Mouse (Mus musculus) NIH3T3 (cell line): ENCODE results near the gene Gsdma2.
A peak's percentile ranks its signal among the peaks of the same experiment; 100 is the strongest.
"Not testable (repeated sequence)": the region's sequence is repeated elsewhere in the genome, so short reads cannot be mapped to it uniquely, and the experiment has no call there.

ENCODE experiments used
- DNase-seq: peaks from one replicate; pipeline ENCODE4 v3.0.0-alpha.2; 2012; ENCODE audit warnings: low read depth

The Gsdma2 gene

DNA sequence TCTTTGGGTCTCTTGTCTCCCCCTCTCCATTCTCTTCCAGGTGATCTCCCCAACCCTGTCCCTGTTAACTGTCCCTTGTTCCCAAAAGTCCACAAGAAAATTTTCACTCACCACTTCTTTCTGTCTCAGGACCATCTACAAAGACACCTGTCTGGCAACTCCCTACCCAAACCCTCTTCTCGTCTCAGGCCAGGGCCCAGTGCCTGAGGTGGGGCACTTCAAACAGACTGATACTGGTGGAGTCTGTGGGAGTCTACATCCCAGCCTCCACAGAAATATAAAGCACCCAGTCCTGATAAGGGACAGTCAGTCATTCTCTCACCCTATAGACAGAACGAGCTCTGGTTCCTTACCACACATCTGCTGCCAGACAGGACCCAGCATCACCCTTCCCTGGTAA lies at the start of gene Gsdma2:
Gene Gsdma2 (plus strand): TSS at position 301 of the 400 bp plus-strand sequence.
- DNase-seq = no peak

DNA sequence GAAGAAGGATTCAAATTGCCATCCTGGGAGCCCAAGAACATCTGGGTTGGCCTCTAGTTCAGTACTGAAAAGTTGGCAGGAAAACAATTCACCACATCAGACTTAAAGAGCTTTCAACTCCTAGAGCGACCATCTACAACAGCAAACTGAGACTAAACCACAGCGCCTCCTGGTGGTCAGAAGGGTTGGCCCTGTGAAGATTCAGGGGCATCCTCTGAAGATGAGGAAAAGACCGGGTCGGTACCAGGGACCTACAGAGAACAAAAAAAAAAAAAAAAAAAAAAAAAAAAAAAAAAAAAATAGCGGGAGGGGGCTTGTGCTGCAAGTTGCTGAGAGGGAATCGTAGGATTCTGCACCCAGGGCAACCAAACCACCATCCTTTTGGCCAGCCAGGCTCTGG lies 49.2 kb upstream of the Gsdma2 start:
- DNase-seq = peak; percentile 87

DNA sequence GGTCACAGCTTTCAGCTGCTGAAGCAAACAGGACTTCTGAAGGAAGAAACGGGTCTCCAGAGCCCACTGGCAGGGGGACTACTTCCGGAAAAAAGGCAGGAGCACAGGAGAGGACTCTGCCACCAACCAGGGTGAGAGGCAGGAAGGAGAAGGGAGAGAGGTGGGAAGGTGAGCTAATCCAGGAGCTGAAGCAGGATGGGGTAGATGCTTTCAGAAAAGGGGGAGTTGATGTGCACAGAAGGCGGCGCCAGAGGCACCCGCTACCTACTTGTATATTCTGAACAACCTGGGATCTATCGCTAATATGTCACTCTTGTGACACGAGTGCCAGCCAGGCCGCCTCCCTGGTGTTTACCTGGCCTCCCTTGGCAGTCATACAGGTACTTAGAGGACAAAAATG lies 48.6 kb upstream of the Gsdma2 start, which contains the start of gene Lrrc3c:
Gene Lrrc3c (plus strand): TSS at position 301 of the 400 bp plus-strand sequence.
- DNase-seq = no peak

DNA sequence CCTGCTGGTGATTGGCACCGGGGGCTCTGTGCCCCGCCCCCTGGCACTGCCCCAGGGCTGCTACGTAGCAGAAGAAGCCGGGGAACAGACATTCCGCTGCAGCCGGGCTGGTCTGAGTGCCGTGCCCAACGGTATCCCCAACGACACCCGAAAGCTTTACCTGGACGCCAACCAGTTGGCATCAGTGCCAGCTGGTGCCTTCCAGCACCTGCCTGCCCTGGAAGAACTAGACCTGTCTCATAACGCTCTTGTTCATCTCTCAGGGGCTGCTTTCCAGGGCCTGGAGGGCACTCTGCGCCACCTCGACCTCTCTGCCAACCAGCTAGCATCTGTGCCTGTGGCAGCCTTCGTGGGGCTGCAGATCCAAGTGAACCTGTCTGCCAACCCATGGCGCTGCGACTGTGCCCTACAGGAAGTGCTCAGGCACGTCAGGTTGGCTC lies 47.7 kb upstream of the Gsdma2 start:
- DNase-seq = no peak

DNA sequence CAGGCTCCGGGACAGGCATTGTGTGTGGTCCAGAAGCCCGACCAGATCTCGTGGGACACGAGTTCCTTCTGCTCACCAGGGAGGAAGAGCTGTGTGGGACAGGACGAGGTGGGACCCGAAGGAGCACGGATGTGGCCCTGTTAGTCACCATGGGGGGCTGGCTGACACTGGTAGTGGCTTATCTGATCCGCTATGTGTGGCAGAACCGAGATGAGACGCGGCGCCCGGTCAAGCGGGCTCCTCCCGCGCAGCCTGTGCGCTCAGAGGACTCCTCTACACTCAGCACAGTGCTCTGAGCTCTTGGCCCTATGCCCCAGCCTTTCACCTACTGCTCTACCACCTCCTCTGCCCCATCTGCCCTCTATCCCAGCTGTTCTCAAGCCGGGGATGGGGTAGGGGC lies 47.3 kb upstream of the Gsdma2 start:
- DNase-seq = no peak

DNA sequence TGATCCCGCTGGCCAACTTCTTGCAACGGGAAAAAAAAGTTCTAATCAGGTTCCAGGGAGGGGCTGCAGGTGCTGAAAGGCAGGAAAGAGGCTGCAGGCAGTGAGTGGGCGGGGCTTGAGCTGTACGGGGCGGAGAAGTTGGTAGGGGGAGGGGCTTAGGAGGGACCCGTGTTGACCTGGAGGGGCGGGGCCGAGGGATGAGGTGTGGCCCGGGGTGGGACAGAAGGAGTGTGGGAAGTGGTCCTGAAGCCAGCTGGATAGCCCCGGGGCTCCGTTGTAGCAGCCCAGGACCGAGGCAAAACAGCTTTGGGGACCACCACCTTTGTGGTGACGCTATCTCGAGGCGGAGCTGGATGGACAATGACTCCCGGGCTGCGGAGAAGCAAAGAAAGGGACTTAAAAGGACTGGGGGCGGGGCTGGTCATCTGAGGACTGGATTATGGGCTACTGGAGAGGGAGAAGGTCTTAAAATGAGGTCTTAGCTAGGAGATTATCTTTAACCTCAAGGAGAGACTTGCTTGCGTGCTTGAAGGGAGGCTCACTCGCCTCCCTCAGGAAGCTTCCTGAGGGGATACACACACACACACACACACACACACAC lies 44.4 kb upstream of the Gsdma2 start:
- no peak for DNase-seq

DNA sequence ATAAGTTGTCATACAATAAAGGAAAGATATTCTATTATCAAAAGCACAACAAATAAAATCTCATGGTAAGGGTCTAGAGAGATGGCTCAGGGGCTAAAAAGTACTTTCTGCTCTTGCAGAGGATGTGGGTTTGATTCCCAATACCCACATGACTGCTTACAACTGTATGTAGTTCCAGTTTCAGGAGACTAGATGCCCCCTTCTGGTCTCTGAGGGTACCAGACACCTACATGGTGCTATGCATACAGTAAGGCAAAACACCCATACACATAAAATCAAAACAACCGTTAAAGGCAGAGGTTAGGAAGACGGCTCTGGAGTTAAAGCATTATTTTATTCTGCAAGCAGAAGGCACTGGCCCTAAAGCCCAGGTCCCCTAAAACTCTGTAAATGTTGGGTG lies 42.6 kb upstream of the Gsdma2 start:
- no peak for DNase-seq

DNA sequence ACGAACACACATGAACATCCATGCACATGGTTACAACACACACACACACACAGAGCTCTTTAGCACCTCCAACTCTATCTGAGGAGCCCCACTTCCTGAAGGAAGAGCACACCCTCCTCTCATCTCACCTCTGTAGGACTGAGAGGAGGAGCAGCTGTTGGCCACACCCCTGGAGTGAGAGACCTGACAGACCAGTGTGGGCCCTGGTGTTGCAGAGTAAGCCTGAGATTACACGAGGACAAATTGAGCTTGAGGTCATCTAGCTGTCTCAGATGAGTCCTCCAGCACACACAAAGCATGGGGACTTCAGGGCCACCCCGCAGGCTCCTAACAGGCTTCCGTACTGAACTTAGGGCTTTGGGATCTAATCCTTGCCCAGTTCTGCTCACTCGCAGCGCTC lies 41.6 kb upstream of the Gsdma2 start:
- not testable (repeated sequence) for DNase-seq

DNA sequence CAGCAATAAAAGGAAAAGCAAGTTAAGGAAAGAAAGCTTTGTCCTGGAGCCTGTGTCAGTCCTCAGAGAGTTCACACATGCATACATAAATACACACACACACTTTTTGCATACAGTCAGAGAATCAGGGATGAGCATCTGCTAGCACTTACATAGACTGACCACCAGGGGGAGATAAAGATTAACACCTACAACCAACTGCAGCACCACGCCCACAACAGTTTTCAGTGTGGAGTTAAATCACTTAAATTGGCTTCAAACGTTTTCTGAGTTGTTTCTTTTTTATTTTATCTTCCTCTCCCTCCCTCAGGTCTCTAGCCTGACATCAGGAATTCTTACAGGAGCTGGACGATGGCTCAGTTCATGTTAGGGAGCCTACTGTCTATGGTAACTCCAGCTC lies 39.8 kb upstream of the Gsdma2 start:
- peak; percentile 78 for DNase-seq

DNA sequence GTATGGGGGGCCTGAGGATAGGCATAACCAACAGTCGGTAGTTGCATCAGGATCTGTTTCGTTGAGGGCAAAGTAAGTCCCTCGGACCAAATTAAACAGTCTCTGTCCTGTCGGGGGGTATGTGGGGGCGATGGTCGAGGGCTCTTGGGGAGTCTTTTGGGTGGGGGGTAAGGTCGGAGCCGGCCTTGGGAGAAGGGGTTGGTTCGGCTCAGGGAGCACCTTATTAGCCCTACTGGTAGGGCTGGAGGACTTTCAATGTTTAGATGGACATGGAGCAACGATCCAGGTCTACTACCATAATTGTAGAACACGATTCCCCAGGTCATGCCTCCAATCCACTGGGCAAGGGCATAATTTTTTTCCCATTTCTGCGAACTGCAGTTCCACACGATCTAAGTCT lies 25.8 kb upstream of the Gsdma2 start:
- no peak for DNase-seq

DNA sequence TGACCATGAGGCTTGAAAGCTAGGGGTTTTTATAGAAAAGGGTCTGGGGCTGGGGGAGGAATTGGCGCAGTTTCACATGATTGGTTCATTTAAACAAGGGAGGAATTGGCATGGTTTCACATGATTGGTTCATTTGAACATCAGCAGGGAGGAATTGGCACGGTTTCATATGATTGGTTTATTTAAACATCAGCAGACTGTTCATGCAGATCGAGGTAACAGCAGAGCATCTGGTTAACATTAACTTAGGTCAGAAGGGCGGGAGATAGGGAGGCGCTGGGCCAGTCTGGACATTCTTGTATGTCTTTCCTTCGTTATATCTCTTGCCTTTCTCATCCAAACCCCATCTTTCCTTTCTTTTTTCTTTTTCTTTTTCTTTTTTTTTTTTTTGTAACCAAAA lies 22.6 kb upstream of the Gsdma2 start:
- peak; percentile 15 for DNase-seq

DNA sequence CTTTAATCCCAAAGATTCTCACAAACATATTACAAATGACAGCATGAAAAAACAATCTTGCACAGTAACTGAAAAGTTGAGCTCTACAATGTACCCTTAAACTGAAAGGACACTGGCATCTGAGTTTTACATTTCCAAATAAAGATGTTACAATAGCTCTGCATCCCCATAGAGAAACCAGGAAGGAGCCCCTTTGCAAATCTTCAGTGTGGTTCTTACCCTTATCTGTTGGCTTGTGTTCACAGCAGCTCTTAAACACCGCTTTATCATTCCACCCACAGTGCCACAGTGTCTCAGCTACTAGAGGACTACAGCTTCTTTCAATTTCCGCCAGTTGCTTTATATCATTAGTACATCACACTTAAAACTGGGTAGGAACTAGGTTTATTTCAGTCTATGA lies 22.2 kb upstream of the Gsdma2 start:
- DNase-seq = not testable (repeated sequence)

DNA sequence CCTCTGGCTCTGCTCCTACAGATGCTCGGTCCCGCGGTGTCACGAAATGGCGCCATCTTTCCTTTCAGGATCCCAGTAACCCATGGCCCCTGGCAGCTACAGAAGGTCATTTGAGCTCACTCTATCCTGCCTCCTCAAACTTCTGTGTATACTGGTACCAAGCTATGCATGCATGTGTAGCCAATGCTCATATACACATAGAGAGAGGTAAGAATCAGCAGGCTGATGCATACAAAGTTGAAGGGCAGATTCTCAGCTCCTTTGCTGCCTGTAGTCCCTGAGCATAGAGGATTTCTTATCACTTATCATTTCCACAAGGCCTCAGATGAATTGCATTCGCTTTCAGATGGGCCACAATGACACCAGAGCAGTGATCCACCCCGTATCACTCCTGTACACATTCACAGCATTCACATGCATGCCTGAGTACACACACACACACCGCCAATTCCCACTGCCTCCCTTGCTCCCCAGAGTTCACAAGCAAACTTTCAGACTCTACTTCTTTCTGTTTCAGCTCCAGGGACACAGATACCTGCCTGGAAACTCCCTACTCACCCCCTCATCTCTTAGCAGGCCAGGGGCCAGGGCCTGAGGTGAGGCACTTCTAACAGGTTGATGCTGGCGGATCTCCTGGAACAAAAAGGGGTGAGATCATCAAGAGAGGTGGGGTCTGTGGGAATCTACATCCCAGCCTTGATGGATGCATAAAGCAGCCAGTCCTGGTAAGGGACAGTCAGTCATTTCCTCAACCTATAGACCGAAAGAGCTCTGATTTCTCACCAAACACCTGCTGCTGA lies 20.7 kb upstream of the Gsdma2 start, which contains the start of the genes Gm12355 and Gsdma3:
Gene Gm12355 (minus strand): TSS at position 51 of the 800 bp plus-strand sequence.
Gene Gsdma3 (plus strand): TSS at position 750 of the 800 bp plus-strand sequence.
- no peak for DNase-seq

DNA sequence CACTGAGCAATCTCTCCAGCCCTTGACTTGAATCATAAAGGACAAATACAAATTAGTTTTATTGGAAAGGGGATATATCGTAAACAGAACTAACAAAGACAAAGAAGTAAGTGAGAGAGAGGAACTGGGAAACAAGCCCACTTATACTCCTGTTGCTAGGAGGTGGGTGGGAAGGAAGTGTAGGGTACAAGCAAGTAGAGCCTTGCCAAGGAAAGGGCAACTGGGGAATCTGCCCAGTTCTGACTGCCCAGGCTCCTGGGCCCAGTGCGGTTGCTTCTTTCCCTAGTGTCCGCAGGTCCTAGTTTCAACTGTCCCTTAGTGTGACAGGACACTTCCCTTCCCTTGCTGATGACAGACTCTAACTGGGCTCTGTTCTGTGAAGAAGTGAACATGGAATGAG lies 17.9 kb upstream of the Gsdma2 start:
- no peak for DNase-seq

DNA sequence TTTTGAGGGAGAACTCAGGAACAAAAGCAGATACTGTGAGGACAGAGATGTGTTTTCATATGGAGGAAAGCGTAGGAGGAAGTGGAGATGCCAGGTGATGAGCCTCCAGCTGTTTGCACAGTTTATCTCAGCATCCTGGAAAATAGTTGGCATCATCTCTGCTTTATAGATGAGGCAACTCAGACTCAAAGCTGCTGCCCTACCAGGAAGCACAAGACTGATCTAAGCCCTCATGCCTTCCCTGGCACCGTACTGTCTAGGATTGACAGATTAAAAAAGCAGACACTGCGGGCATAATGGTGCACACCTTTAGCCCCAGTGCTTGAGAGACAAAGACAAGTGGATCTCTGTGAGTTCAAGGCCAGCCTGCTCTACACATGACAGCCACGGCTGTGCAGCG lies 15.9 kb upstream of the Gsdma2 start:
- no peak for DNase-seq

DNA sequence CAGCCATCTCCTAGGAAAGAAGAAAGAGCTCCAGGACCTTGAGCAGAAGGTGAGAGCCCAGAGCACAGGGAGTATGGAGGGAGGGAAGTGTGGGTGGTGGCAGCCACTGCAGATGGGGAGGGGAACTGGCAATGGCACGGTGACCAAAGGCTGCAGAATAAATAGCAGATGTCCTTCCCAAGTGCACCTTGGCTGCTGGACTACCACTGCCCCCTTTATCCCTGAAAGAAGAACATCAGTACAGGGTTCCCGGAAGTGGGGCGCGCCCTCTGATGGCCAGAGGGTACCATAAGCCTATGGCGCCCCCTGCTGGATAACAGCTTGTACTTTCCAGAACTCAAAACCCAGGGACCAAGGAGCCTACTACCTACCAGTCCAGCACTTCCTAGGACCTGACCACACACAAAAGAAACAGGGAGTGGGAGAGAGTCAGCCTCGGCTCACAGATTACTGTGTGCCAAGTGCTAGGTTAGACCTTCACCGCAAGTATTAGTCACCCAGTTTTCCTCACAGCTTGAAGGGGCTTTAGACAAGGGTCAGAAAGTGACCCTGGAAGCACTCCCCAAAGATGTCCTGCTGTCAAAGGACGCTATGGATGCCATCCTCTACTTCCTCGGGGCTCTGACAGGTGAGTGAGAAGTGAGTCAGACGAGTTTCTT lies 11.1 kb upstream of the Gsdma2 start:
- peak; percentile 44 for DNase-seq

DNA sequence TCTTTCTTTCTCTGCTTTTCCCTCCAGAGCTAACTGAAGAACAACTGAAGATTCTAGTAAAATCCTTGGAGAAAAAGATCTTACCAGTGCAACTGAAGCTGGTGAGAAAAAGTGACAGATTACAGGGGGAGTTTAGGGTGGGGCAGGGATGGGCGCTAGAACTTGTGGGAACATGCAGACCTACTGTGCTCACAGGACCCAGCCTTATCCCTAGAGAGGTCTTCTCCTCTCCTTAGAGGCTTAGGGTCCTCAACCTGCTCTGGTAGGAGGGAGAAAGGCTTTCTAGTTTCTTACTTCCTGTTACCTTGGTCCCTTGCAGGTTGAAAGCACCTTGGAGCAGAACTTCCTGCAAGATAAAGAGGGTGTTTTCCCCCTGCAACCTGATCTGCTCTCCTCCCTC lies 9.1 kb upstream of the Gsdma2 start:
- no peak for DNase-seq

DNA sequence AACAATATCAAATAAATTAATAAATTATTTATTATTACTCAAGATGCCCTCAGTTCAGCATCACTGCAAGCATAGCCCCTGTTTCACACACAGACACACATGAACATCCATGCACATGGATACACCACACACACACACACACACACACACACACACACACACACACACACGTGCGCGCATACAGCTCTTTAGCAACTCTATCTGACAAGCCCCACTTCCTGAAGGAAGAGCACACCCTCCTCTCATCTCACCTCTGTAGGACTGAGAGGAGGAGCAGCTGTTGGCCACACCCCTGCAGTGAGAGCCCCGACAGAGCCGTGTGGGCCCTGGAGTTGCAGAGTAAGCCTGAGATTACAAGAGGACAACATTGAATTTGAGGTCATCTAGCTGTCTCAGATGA lies 6.5 kb upstream of the Gsdma2 start:
- DNase-seq = no peak

DNA sequence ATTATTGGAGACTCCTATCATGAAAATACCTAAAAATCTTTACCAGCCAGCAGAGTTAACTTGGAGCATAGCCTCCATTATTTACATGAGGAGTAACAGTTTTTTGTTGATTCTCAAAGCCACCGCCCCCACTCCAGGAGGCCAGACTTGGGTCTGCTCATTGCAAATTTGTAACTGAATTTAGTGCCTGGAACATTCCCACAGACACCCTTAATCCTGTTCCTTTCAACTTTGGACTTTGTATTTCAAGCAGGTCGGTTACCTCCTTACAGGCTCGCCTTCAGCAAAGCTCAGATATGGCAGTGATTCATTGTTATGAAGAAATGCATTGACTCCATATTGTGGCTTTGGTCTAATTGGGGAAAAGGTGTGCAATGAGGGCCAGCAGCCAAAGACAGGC lies 1.8 kb upstream of the Gsdma2 start:
- DNase-seq = no peak

DNA sequence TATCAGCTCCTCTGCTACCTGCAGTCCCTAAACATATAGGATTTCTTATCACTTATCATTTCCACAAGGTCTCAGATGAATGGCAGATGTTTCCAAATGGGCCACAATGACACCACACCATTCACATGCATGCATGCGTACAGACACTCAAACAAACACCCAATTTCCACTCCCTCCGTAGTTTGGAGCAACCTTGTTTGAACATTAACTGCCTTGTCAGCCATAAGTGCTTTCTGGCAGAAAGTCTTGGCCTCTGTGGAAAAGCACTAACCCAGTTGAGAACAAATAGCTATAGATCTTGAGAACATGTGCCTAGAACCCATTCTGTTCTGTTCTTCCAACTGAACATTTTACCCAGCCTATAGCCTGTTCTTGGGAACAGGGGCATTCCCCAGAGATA lies 613 bp upstream of the Gsdma2 start:
- no peak for DNase-seq

DNA sequence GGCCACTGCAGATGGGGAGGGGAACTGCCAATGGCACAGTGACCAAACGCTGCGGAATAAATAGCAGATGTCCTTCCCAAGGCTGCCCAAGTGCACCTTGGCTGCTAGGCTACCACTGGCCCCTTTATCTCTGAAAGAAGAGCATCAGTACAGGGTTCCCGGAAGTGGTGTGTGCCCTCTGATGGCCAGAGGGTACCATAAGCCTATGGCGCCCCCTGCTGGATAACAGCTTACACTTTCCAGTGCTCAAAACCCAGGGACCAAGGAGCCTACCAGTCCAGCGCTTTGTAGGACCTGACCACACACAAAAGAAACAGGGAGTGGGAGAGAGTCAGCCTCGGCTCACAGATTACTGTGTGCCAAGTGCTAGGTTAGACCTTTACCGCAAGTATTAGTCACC lies 8.5 kb downstream of the Gsdma2 start:
- peak; percentile 61 for DNase-seq

DNA sequence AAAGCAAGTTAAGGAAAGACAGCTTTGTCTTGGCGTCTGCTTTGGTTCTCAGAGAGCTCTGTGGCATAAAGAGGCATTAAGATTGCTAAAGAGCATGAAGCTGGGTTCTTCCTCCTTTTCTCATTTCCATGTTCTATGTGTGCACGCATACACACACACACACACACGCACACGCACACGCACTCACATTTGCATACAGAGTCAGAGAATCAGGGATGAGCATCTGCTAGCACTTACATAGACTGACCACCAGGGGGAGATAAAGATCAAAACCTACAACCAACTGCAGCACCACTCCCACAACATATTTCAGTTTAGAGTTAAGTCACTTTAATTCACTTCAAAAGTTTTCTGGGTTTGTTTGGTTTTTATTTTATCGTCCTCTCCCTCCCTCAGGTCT lies 14.0 kb downstream of the Gsdma2 start:
- DNase-seq = peak; percentile 80

DNA sequence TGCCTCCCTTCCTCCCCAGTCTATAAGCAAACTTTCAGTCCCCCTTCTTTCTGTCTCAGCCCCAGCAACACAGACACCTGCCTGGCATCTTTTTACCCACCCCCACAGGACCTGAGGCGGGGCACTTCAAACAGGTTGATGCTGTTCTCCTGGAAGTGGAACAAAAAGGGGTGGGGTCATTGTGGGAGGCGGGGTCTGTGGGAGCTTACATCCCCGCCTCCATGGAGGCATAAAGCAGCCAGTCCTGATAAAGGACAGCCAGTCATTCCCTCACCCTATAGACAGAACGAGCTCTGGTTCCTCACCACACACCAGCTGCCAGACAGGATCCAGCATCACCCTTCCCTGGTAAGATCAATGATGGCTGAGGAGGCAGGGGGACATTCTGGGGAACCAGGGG lies 17.5 kb downstream of the Gsdma2 start, which contains the start of gene Gsdma:
Gene Gsdma (plus strand): TSS at position 261 of the 400 bp plus-strand sequence.
- DNase-seq = no peak
